Mouse (Mus musculus) cerebellum, adult 2 months (tissue): Measurements from ENCODE around the gene Ect2l. TPM values are rescaled to one million over a fixed set of nuclear protein-coding genes. Genes with fewer than 3 reads are reported as not detected.

Experiments
- DNase-seq, 2 experiments: peaks; one replicate each; pipeline ENCODE4 v3.0.0; 2021
- H3K27ac ChIP-seq: fragments of 200-500 bp; 2 replicates; pipeline ENCODE4 v1.5.1; 2012; ENCODE audit warnings: low read length, control low read depth, inconsistent platforms; ENCODE audit not compliant: insufficient read depth
- H3K27me3 ChIP-seq: fragments of 200-500 bp; 2 replicates; pipeline ENCODE4 v1.6.1; 2012; ENCODE audit warnings: inconsistent platforms, mild to moderate bottlenecking, low read length, moderate library complexity; ENCODE audit not compliant: control insufficient read depth, insufficient read depth
- H3K4me1 ChIP-seq: fragments of 200-500 bp; 2 replicates; pipeline ENCODE4 v1.6.1; 2011; ENCODE audit warnings: low read length; ENCODE audit not compliant: control insufficient read depth, insufficient read depth
- H3K4me3 ChIP-seq: fragments of 200-500 bp; replicated peaks from 2 replicates; pipeline ENCODE3; 2011; ENCODE audit warnings: mild to moderate bottlenecking, low read depth, low read length, control low read depth; ENCODE audit not compliant: insufficient read depth
- CTCF ChIP-seq: fragments of 200-500 bp; IDR thresholded peaks from 2 replicates; pipeline ENCODE4 v1.5.1; 2011; ENCODE audit warnings: low read depth, mild to moderate bottlenecking, control low read depth, low read length, moderate library complexity, borderline replicate concordance; ENCODE audit not compliant: insufficient read depth
- POLR2A ChIP-seq: fragments of 200-500 bp; IDR thresholded peaks from 2 replicates; pipeline ENCODE4 v1.6.1; 2011; ENCODE audit warnings: low read length, control low read depth, borderline replicate concordance; ENCODE audit not compliant: insufficient read depth
- WGBS: fragments of 180-500 bp; shearing (Covaris S2); methylation state at CpG from one replicate; pipeline ENCODE4 v1.1.7; 2018; 5-methylcytosine and 5-hydroxymethylcytosine counted together
- polyA plus RNA-seq: library from polyadenylated mRNA; depleted of rRNA; stranded (reverse); fragments of >200 nt; gene quantifications from 2 replicates; pipeline ENCODE4 v1.2.3, GENCODE M21; 2012

Gene Ect2l
- polyA plus RNA-seq, 1 experiment: 0.26 TPM

- WGBS: 47% methylated on average over 3 of the region's 3 CpGs
- Histone ChIP-seq H3K27me3 (no peaks in the 10 kb centered on the region), H3K27ac (no peak overlapping the region), H3K4me1 (no peaks in the 10 kb centered on the region), H3K4me3 (peak overlapping the region; percentile 89)
- DNase-seq: peak in 1 of 2 experiments; percentile 18
- TF ChIP-seq POLR2A (no peak), CTCF (peak; percentile 29; the same call in 1 of the 2 replicates)
Measured at GRCm38 (mm10) chr10:18233891-18234290, 23.2 kb upstream of the Ect2l start.

DNA sequence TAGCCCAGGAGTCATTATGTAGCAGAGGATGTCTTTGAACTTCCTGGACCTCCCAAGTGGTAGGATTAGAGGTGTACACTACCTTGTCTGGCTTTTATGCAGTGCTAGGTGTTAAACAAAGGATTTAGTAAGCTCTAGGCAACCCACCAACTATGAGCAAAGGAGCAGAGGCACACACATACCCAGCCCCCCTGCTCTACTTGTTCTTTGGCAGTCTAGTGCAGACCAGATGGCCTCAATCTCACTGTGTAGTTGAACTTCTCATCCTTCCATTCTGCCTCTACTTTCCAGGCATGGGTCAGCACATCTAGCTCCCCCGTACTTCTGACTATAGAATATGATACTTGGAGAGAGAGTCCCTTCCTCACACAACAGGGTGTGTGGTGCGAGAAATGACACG lies 13.7 kb upstream of the Ect2l start:
- WGBS: 71% methylated on average over 3 of the region's 3 CpGs

DNA sequence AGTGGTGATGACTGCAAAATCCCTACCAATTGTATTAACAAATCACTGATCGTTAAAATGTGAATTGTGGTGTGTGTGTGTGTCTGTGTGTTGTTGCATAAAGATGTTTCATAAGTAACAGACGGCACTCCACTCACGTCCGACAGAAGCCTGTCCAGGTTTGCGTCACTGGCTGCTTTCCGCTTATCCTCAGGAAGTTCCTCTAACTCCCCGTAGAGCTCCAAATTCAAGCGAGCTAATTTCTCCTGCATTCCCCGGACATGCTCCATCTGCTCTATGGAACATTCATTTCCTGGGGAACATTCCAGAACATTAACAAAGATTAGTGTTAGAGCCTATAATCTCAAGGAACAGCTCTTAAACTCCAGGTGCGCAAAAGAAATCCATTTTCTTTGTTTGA lies 8.7 kb upstream of the Ect2l start:
- H3K27ac ChIP-seq: no peak overlapping the region
- 32% methylated on average over 10 of the region's 10 CpGs for WGBS
- peak in 1 of 2 experiments; percentile 55 for DNase-seq

More for the DNA sequence above, 13.7 kb upstream of the Ect2l start:
- peak; percentile 18 to 65 for DNase-seq
- H3K27ac ChIP-seq: no peak overlapping the region
- H3K27me3 ChIP-seq: no peaks in the 10 kb centered on the region
- H3K4me1 ChIP-seq: peaks cover 6% of the 10 kb centered on the region; the same call in 1 of the 2 replicates
- no peak for TF ChIP-seq POLR2A
- TF ChIP-seq CTCF: no peak
- H3K4me3 ChIP-seq: no peak overlapping the region

DNA sequence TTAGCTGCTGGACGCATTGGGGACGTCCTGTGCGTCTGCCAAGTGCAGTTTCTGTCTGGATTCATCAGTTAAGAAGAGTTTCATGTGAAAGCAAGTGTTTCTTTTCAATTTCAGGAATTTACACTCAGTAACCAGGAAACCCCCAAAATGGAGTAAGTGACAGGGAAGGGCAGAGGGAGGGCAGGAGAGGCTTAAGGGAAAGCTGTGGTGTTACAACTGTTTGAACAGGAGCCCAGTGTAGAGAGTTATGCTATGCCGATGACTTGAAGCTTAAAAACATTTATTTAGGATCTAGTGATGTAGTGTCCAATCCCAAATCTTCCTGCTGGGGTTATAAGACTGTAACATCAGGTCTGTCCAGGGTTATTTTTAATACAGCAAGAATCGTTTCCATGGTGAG lies 3.4 kb upstream of the Ect2l start:
- WGBS: 77% methylated on average over 5 of the region's 5 CpGs
- H3K4me1 ChIP-seq: peaks cover 2% of the 10 kb centered on the region; the same call in 1 of the 2 replicates
- no peak overlapping the region for H3K4me3 ChIP-seq
- no peaks in the 10 kb centered on the region for H3K27me3 ChIP-seq
- TF ChIP-seq CTCF (no peak), POLR2A (no peak)
- no peak for DNase-seq
- H3K27ac ChIP-seq: no peak overlapping the region

More for the DNA sequence above, 8.7 kb upstream of the Ect2l start:
- H3K4me3 ChIP-seq: no peak overlapping the region
- TF ChIP-seq POLR2A (no peak), CTCF (no peak)
- peaks cover 3% of the 10 kb centered on the region; the same call in 1 of the 2 replicates for H3K4me1 ChIP-seq
- no peaks in the 10 kb centered on the region for H3K27me3 ChIP-seq

GRCm38 (mm10) chr10:18213373-18213772 lies 2.7 kb upstream of the Ect2l start:
- no peak for DNase-seq
- H3K27ac ChIP-seq: no peak overlapping the region
- no peaks in the 10 kb centered on the region for H3K27me3 ChIP-seq
- H3K4me1 ChIP-seq: no peaks in the 10 kb centered on the region
- H3K4me3 ChIP-seq: no peak overlapping the region
- TF ChIP-seq POLR2A (no peak), CTCF (no peak)
- WGBS: 84% methylated on average over 4 of the region's 4 CpGs

GRCm38 (mm10) chr10:18210119-18210518 lies 571 bp downstream of the Ect2l start:
- no peaks in the 10 kb centered on the region for H3K4me1 ChIP-seq
- no peak for DNase-seq
- no peak overlapping the region for H3K4me3 ChIP-seq
- TF ChIP-seq CTCF: no peak
- TF ChIP-seq POLR2A: no peak
- no peak overlapping the region for H3K27ac ChIP-seq
- no peaks in the 10 kb centered on the region for H3K27me3 ChIP-seq
- 74% methylated on average over 6 of the region's 6 CpGs for WGBS

- no peak overlapping the region for H3K4me3 ChIP-seq
- no peaks in the 10 kb centered on the region for H3K4me1 ChIP-seq
- no peak for TF ChIP-seq POLR2A
- DNase-seq: peak in 1 of 2 experiments; percentile 20
- no peaks in the 10 kb centered on the region for H3K27me3 ChIP-seq
- WGBS: 13% methylated on average over 7 of the region's 7 CpGs
- H3K27ac ChIP-seq: no peak overlapping the region
Measured at GRCm38 (mm10) chr10:18204067-18204466, 6.6 kb downstream of the Ect2l start.

GRCm38 (mm10) chr10:18202401-18202800 lies 8.3 kb downstream of the Ect2l start:
- H3K4me1 ChIP-seq: no peaks in the 10 kb centered on the region
- no peak overlapping the region for H3K27ac ChIP-seq
- WGBS: 88% methylated on average over 3 of the region's 3 CpGs
- no peaks in the 10 kb centered on the region for H3K27me3 ChIP-seq
- TF ChIP-seq CTCF (no peak), POLR2A (no peak)
- DNase-seq: no peak
- H3K4me3 ChIP-seq: no peak overlapping the region
